Mouse (Mus musculus): ENCODE measurements at regions not wholly inside any gene's neighbourhood (a gene's known extent, or its start where the extent isn't known, plus 50 kb on each side); places are given as distances from the start of the nearest gene placed in this dataset.
"Not testable (repeated sequence)": the region's sequence is repeated elsewhere in the genome, so short reads cannot be mapped to it uniquely, and the experiment has no call there.

GRCm38 (mm10) chr16:58178744-58179401, 229.4 kb upstream of the Dcbld2 start:
- no peak for DNase-seq

GRCm38 (mm10) chr16:58179981-58180380, 228.3 kb upstream of the Dcbld2 start:
- DNase-seq, result not testable (repeated sequence)

GRCm38 (mm10) chr16:58194619-58195497, 213.4 kb upstream of the Dcbld2 start:
- no peak for DNase-seq

GRCm38 (mm10) chr16:58211872-58212271, 196.4 kb upstream of the Dcbld2 start:
- DNase-seq, result no peak

GRCm38 (mm10) chr16:58234686-58235085, 173.6 kb upstream of the Dcbld2 start:
- no peak for DNase-seq

GRCm38 (mm10) chr16:58236857-58237256, 171.4 kb upstream of the Dcbld2 start:
- DNase-seq, result no peak

- no peak for DNase-seq
Observed at GRCm38 (mm10) chr16:58276281-58276680, 132.0 kb upstream of the Dcbld2 start.

GRCm38 (mm10) chr16:58281474-58281873, 126.8 kb upstream of the Dcbld2 start:
- DNase-seq, result no peak

GRCm38 (mm10) chr16:58294457-58294856, 113.8 kb upstream of the Dcbld2 start:
- no peak for DNase-seq

GRCm38 (mm10) chr16:58295128-58295527, 113.1 kb upstream of the Dcbld2 start:
- DNase-seq, result no peak

GRCm38 (mm10) chr16:58299495-58299894, 108.7 kb upstream of the Dcbld2 start:
- DNase-seq, result peak; percentile 28 to 45

GRCm38 (mm10) chr16:58300098-58300497, 108.1 kb upstream of the Dcbld2 start:
- DNase-seq, result no peak

GRCm38 (mm10) chr16:58303555-58303954, 104.7 kb upstream of the Dcbld2 start:
- peak; percentile 20 to 28 for DNase-seq

GRCm38 (mm10) chr16:58316889-58317455, 91.3 kb upstream of the Dcbld2 start:
- DNase-seq, result no peak

GRCm38 (mm10) chr16:58331087-58331486, 77.2 kb upstream of the Dcbld2 start:
- DNase-seq, result no peak

GRCm38 (mm10) chr16:58343921-58344320, 64.3 kb upstream of the Dcbld2 start:
- no peak for DNase-seq

GRCm38 (mm10) chr16:58349354-58349753, 58.9 kb upstream of the Dcbld2 start:
- no peak for DNase-seq

GRCm38 (mm10) chr16:58349802-58350201, 58.4 kb upstream of the Dcbld2 start:
- DNase-seq, result no peak

- no peak for DNase-seq
Observed at GRCm38 (mm10) chr16:58352156-58352555, 56.1 kb upstream of the Dcbld2 start.

GRCm38 (mm10) chr16:58354551-58354950, 53.7 kb upstream of the Dcbld2 start:
- DNase-seq, result no peak
